Mouse (Mus musculus): ENCODE measurements at regions not wholly inside any gene's neighbourhood (a gene's known extent, or its start where the extent isn't known, plus 50 kb on each side); places are given as distances from the start of the nearest gene placed in this dataset.

- TF ChIP-seq CTCF (IDR thresholded peaks at IDR 0.05; ENCODE audit: low read depth), result no peak
- TF ChIP-seq EP300 (optimal IDR thresholded peaks at IDR 0.05), result no peak
Observed at GRCm38 (mm10) chr17:49226016-49226400, 202.2 kb upstream of the Mocs1 start.
